Mouse (Mus musculus) small intestine, adult 2 months (tissue): Measurements from ENCODE around the gene 1700066M21Rik. TPM values are rescaled to one million over a fixed set of nuclear protein-coding genes. Genes with fewer than 3 reads are reported as not detected.

Experiments used
- H3K27ac ChIP-seq: fragments of 200-500 bp; 2 replicates; pipeline ENCODE4 v1.5.1; 2012; ENCODE audit warnings: low read depth, low read length, control low read depth, inconsistent platforms; ENCODE audit not compliant: insufficient read depth
- H3K27me3 ChIP-seq: fragments of 200-500 bp; 2 replicates; pipeline ENCODE4 v1.6.1; 2012; ENCODE audit warnings: mild to moderate bottlenecking, moderate library complexity, low read length, inconsistent platforms; ENCODE audit not compliant: control insufficient read depth, insufficient read depth
- H3K36me3 ChIP-seq: fragments of 200-500 bp; 2 replicates; pipeline ENCODE4 v1.6.1; 2012; ENCODE audit warnings: mild to moderate bottlenecking, low read length, control low read depth, inconsistent platforms; ENCODE audit not compliant: control insufficient read depth, insufficient read depth
- H3K4me1 ChIP-seq: fragments of 200-500 bp; 2 replicates; pipeline ENCODE4 v1.6.1; 2012; ENCODE audit warnings: low read length, inconsistent platforms, mixed read lengths; ENCODE audit not compliant: control insufficient read depth, insufficient read depth, insufficient read length
- H3K4me3 ChIP-seq: fragments of 200-500 bp; 2 replicates; pipeline ENCODE4 v1.5.1; 2012; ENCODE audit warnings: low read depth, mild to moderate bottlenecking, control low read depth, inconsistent platforms, low read length, moderate library complexity
- CTCF ChIP-seq: fragments of 200-500 bp; IDR thresholded peaks from 2 replicates; pipeline ENCODE4 v1.5.1; 2012; ENCODE audit warnings: low read depth, mild to moderate bottlenecking, control low read depth, inconsistent platforms, low read length, moderate library complexity, mixed read lengths; ENCODE audit not compliant: insufficient replicate concordance, insufficient read length; ENCODE audit errors: extremely low read depth
- POLR2A ChIP-seq: fragments of 200-500 bp; IDR thresholded peaks from 2 replicates; pipeline ENCODE4 v1.6.1; 2012; ENCODE audit warnings: low read depth, mild to moderate bottlenecking, control low read depth, inconsistent platforms, low read length, moderate library complexity
- WGBS: fragments of 180-500 bp; shearing (Covaris S2); methylation state at CpG from one replicate; pipeline ENCODE4 v1.1.7; 2018; 5-methylcytosine and 5-hydroxymethylcytosine counted together
- polyA plus RNA-seq: library from polyadenylated mRNA; depleted of rRNA; stranded (reverse); fragments of >200 nt; gene quantifications from 2 replicates; pipeline ENCODE4 v1.2.3, GENCODE M21; 2012; rRNA removed

Gene 1700066M21Rik
- polyA plus RNA-seq, 1 experiment: 10.2 TPM

DNA sequence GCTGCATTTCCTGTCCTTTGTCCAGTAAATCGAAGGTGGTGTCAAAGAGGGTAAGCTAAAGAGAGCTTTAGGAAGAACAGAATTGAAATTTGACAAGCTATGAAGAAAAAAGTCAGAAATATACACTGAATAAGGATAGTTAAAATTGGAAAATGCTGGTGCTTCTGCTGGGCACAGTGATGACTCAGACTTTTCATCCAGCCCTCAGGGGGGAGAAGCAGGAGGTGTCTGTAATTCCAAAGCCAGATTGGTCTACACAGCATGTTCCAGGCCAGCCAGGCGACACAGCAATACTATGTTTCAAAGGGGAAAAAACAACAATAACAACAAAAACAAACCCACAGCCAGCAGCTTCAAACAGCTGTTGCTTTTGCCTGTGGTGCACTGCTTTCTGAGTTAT, 36.0 kb downstream of the 1700066M21Rik start:
- Histone ChIP-seq H3K27me3 (no peaks in the 10 kb centered on the region), H3K27ac (no peak overlapping the region), H3K36me3 (peaks cover 30% of the 10 kb centered on the region), H3K4me3 (no peak overlapping the region), H3K4me1 (no peaks in the 10 kb centered on the region)
- WGBS: 84% methylated on average over 2 of the region's 2 CpGs
- TF ChIP-seq POLR2A: no peak
- no peak for TF ChIP-seq CTCF

- no peaks in the 10 kb centered on the region for H3K36me3 ChIP-seq
- 4% methylated on average over 1 of the region's 1 CpGs for WGBS
- H3K27me3 ChIP-seq: no peaks in the 10 kb centered on the region
- H3K4me1 ChIP-seq: no peaks in the 10 kb centered on the region
- H3K4me3 ChIP-seq: no peak overlapping the region
- TF ChIP-seq CTCF (no peak), POLR2A (no peak)
- H3K27ac ChIP-seq: no peak overlapping the region
These were observed 46.3 kb downstream of the 1700066M21Rik start for GRCm38 (mm10) chr1:57423696-57424095.

DNA sequence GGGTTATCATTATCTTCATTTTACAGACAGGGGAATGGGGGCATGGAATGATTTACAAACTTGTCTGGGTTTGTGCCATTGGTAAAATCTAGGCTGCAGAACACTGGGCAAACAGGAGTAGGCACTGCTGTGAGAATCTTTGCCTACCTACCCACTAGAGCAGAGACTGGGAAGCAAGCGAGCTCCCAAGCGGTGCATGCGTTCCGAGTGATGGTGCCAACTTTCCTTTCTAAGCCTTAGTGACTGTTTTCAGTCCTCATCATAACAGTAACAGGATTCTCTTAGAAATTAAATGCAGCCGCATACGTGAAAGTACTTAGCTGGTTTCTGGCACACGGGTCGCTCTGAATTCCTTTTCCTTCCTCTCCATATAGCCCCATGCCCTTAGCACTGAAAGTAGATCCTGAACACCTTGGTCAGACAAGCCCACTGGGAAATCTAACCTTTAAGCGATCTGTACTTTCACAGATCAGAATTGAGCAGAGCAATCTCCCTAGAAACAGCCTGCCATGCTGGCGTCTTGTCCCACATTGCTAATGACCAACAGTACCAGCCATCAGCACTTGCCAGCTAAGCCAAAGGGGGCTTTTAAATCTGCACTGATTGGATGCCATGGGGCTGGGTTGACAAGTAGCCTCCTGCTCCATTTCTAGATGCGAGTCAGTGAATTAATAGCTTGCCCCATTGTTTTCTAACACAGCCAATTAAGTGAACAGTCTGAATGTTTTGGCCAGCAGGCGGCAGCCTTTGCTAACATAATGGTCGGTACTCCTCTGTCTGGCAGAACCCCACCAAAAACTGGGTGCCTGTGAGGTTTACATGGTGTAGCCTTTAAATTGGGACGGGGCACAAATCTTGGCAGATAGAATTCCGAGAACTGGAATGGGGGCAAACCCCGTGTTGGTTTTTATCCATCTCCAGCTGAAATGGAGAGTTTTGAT, 51.2 kb downstream of the 1700066M21Rik start:
- Histone ChIP-seq H3K27ac (no peak overlapping the region), H3K4me3 (no peak overlapping the region), H3K36me3 (no peaks in the 10 kb centered on the region), H3K4me1 (no peaks in the 10 kb centered on the region), H3K27me3 (no peaks in the 10 kb centered on the region)
- no peak for TF ChIP-seq POLR2A
- TF ChIP-seq CTCF: peak; percentile 83; the same call in 1 of the 2 replicates
- WGBS: 53% methylated on average over 16 of the region's 16 CpGs

GRCm38 (mm10) chr1:57429786-57430483, 52.5 kb downstream of the 1700066M21Rik start:
- H3K4me3 ChIP-seq: no peak overlapping the region

DNA sequence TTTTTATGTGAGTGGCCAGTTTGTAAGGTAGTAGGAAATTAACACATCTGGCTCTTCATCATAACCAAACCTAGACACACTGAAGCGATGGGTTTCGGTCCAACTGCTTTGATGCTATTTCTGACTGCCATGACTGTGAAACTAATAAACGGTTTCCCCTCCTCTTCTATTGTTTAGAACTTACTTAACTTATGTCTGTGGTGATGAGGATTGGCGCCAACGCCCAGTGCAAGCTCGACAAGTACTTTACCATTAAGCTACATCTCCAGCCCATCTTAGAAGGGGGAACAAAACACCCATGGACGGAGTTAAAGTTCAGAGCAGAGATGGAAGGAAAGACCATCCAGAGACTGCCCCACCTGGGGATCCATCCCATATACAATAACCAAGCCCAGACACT, 55.7 kb downstream of the 1700066M21Rik start:
- Histone ChIP-seq H3K4me1 (no peaks in the 10 kb centered on the region), H3K4me3 (no peak overlapping the region), H3K27me3 (no peaks in the 10 kb centered on the region), H3K27ac (no peak overlapping the region), H3K36me3 (no peaks in the 10 kb centered on the region)
- WGBS: 83% methylated on average over 7 of the region's 7 CpGs
- no peak for TF ChIP-seq CTCF
- TF ChIP-seq POLR2A: no peak

More at GRCm38 (mm10) chr1:57429786-57430483, 52.5 kb downstream of the 1700066M21Rik start:
- TF ChIP-seq CTCF (no peak), POLR2A (no peak)
- no peaks in the 10 kb centered on the region for H3K36me3 ChIP-seq
- no peak overlapping the region for H3K27ac ChIP-seq
- no peaks in the 10 kb centered on the region for H3K4me1 ChIP-seq
- no peaks in the 10 kb centered on the region for H3K27me3 ChIP-seq
- WGBS: 6% methylated on average over 12 of the region's 12 CpGs

Other genes starting within 250 kb of the 1700066M21Rik start
- gene Maip1, start 28.7 kb downstream of the 1700066M21Rik start, polyA plus RNA-seq: 3.8 and 4.0 TPM in 2 replicates
- 0.39 and 0.51 TPM in 2 replicates for gene Tyw5, start 29.5 kb downstream of the 1700066M21Rik start, polyA plus RNA-seq